Mouse (Mus musculus): ENCODE measurements around the gene Katnb1. TPM values are rescaled to one million over a fixed set of nuclear protein-coding genes. Genes with fewer than 3 reads are reported as not detected.

Gene Katnb1
- polyA plus RNA-seq, 1 experiment from 2014 or later, result 48.4 TPM

- Histone ChIP-seq H3K27ac (ENCODE audit: low read depth, low read length) (no peak overlapping the region), H3K9me3 (ENCODE audit: control insufficient read depth, low read length) (no peaks in the 10 kb centered on the region), H3K36me3 (ENCODE audit: control insufficient read depth, insufficient read depth, low read length) (no peaks in the 10 kb centered on the region), H3K9ac (ENCODE audit: low read depth, low read length) (no peak overlapping the region), H3K4me1 (ENCODE audit: control insufficient read depth, insufficient read depth, low read depth, low read length) (no peaks in the 10 kb centered on the region), H3K4me3 (ENCODE audit: low read length) (no peak overlapping the region), H3K27me3 (replicated peaks; ENCODE audit: control insufficient read depth, insufficient read depth, low read length) (0 out of 2 replicates have a peak, but pooled peaks cover 2% of the 10 kb centered on the region), H3K4me2 (ENCODE audit: low read length) (no peak overlapping the region)
- 90% methylated on average over 3 of the region's 3 CpGs for WGBS
- no peak for ATAC-seq
These were observed 69.6 kb downstream of the Katnb1 start for GRCm38 (mm10) chr8:95150608-95151007.

Other genes with a start within 250 kb of the Katnb1 start
- 67.7 and 69.8 TPM in 2 replicates for gene Coq9, start 242.9 kb upstream of the Katnb1 start, polyA plus RNA-seq (2015; fragmentation: Nextera tagmentation; extraction: Ambion mirVana)
- gene Ciapin1, start 242.8 kb upstream of the Katnb1 start, polyA plus RNA-seq (2015; fragmentation: Nextera tagmentation; extraction: Ambion mirVana), result 190 and 191 TPM in 2 replicates
- 109 and 119 TPM in 2 replicates for gene Polr2c, start 223.7 kb upstream of the Katnb1 start, polyA plus RNA-seq (2015; fragmentation: Nextera tagmentation; extraction: Ambion mirVana)
- 91.1 and 95.5 TPM in 2 replicates for gene Dok4, start 204.9 kb upstream of the Katnb1 start, polyA plus RNA-seq (2015; fragmentation: Nextera tagmentation; extraction: Ambion mirVana)
- 5.7 and 6.9 TPM in 2 replicates for gene Ccdc102a, start 163.1 kb upstream of the Katnb1 start, polyA plus RNA-seq (2015; fragmentation: Nextera tagmentation; extraction: Ambion mirVana)
- gene Adgrg5, start 157.5 kb upstream of the Katnb1 start, polyA plus RNA-seq (2015; fragmentation: Nextera tagmentation; extraction: Ambion mirVana), result 0.05 and 0.09 TPM in 2 replicates
- 112 and 135 TPM in 2 replicates for gene Adgrg1, start 106.4 kb upstream of the Katnb1 start, polyA plus RNA-seq (2015; fragmentation: Nextera tagmentation; extraction: Ambion mirVana)
- gene Adgrg3, start 63.5 kb upstream of the Katnb1 start, polyA plus RNA-seq (2015; fragmentation: Nextera tagmentation; extraction: Ambion mirVana), result 1.2 and 1.3 TPM in 2 replicates
- gene Drc7, start 26.1 kb upstream of the Katnb1 start, polyA plus RNA-seq (2015; fragmentation: Nextera tagmentation; extraction: Ambion mirVana), result 3.1 and 3.2 TPM in 2 replicates
- 24.0 and 27.7 TPM in 2 replicates for gene Kifc3, start 121.6 kb downstream of the Katnb1 start, polyA plus RNA-seq (2015; fragmentation: Nextera tagmentation; extraction: Ambion mirVana)
- gene Cngb1, start 225.4 kb downstream of the Katnb1 start, polyA plus RNA-seq (2015; fragmentation: Nextera tagmentation; extraction: Ambion mirVana), result 0.25 and 0.69 TPM in 2 replicates
- gene Tepp, start 229.4 kb downstream of the Katnb1 start, polyA plus RNA-seq (2015; fragmentation: Nextera tagmentation; extraction: Ambion mirVana), result 3.5 and 6.6 TPM in 2 replicates